Mouse (Mus musculus): ENCODE measurements around the gene Grap. TPM values are rescaled to one million over a fixed set of nuclear protein-coding genes. Genes with fewer than 3 reads are reported as not detected.

Gene Grap
- polyA plus RNA-seq (2015; fragmentation: Nextera tagmentation; extraction: Ambion mirVana): 14.5 and 15.3 TPM in 2 replicates

DNA sequence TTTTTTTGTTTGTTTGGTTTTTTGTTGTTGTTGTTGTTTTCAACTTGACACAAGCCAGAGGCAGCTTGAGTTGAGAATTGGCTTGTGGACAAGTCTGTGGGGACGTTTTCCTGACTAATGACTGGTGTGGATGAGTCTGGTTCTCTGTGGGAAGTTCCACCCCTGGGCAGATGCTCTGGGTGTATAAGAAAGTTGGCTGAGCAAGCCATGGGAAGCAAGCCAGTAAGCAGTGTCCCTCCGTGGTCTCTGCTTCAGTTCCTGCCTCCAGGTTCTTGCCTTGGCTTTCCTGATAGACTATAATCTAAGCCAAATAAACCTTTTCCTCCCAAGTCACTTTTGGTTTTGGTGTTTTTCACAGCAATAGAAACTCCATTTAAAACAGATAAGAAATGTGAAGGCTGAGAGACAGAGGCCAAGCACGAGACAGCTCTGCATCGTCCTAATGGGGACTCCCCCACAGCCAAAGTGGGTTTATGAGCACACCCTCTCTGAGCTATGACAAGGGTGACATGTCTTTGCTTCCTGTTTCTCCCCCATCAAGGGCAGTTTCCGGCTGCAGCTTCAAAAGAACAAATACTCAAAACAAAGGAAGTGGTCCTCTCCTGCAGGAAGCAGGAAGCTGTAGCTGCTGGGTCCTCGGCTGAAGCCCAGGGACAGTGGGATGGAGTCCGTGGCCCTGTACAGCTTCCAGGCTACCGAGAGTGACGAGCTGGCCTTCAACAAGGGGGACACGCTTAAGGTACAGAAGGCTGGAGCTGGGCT, at the start of gene Grap:
Gene Grap (plus strand): TSS at position 580 of the 762 bp plus-strand sequence.
- no peaks in the 10 kb centered on the region for H3K27me3 ChIP-seq
- no peak within 1 kb of the TSS for H3K9ac ChIP-seq
- ATAC-seq (ENCODE audit: insufficient number of reproducible peaks, low FRiP score, low TSS enrichment, low read depth): no peak
- H3K36me3 ChIP-seq: no peaks in the 10 kb centered on the region
- 0 out of 2 replicates have a peak, but pooled peaks cover 3% of the 10 kb centered on the region for H3K4me1 ChIP-seq
- H3K4me2 ChIP-seq: no peak within 1 kb of the TSS
- WGBS: 59% methylated on average over 10 of the region's 10 CpGs
- no peaks in the 10 kb centered on the region for H3K9me3 ChIP-seq
- H3K4me3 ChIP-seq: peak within 1 kb of the TSS; percentile 0; the same call in 1 of the 2 replicates
- no peak within 1 kb of the TSS for H3K27ac ChIP-seq

DNA sequence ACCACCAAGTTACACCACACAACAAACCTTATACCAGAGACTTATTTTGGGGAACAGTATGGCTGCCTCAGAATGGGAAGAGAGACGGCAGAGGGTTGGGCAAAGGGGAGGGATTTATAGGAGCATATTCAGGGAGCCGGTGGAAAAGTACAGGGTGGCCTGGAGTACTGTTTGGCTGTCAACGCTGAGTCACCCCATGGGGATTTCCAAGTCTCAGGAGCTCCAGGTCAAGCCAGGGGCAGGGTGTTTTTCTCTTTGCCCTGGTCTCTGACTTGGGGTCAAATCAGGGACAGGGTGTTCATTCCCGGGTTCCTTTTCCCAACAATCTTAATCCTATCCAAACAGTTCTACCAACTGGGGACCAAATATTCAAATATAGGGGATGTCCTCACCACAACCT, 45.0 kb upstream of the Grap start:
- no peak overlapping the region for H3K27ac ChIP-seq
- H3K4me2 ChIP-seq: no peak overlapping the region
- H3K27me3 ChIP-seq: no peaks in the 10 kb centered on the region
- H3K9ac ChIP-seq: no peak overlapping the region
- ATAC-seq (ENCODE audit: insufficient number of reproducible peaks, low FRiP score, low TSS enrichment, low read depth): no peak
- H3K36me3 ChIP-seq: no peaks in the 10 kb centered on the region
- WGBS: 79% methylated on average over 4 of the region's 4 CpGs
- H3K9me3 ChIP-seq: no peaks in the 10 kb centered on the region
- no peak overlapping the region for H3K4me3 ChIP-seq
- no peaks in the 10 kb centered on the region for H3K4me1 ChIP-seq

DNA sequence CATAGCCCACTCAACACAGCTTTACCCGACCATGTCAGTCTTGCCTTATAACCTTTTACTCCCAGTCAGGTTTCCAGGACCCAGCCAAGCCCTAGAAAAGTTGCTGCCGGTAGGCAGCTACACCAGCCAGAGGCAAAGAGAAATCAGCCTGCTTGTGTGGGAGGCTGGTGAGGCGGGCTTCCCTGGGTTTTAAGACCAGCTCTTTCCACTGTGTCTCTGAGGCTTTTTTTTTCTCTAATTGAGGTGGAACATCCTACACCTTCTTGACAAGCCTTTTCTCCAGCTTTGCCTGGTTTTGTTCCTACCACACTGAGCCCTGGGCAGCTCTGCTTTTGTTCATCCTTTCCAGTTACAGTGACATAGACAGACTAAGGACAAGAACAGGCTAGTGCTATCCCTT, 41.9 kb upstream of the Grap start:
- Histone ChIP-seq H3K4me3 (no peak overlapping the region), H3K4me2 (no peak overlapping the region), H3K9me3 (no peaks in the 10 kb centered on the region), H3K9ac (no peak overlapping the region), H3K36me3 (no peaks in the 10 kb centered on the region), H3K27me3 (no peaks in the 10 kb centered on the region), H3K27ac (no peak overlapping the region), H3K4me1 (peaks cover 7% of the 10 kb centered on the region)
- no peak for ATAC-seq (ENCODE audit: insufficient number of reproducible peaks, low FRiP score, low TSS enrichment, low read depth)
- WGBS: 87% methylated on average over 3 of the region's 3 CpGs

DNA sequence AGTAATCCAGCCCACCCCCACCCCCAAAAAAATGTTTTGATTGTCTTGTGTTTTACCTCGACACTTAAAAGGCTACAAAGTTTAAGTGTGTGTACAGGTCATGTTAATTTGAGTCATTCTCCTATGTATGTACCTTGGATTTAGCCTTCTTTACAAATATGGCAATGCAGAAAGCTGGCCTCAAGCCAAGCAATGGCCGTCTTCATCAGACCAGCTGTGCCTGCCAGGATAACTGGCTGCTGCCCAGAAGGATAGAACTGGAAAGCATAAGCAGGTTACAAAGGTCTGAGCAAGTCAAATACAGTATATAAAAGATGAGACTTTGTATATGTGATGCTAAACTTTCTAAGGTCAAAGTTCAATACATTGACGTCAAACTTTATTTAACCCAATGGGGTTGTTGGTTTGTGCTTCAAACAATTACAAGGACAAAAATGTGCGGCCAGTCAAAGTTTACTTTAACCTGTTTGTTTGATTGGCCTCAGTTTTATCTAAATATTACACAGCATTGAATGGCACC, 40.9 kb upstream of the Grap start:
- Histone ChIP-seq H3K4me1 (peaks cover 16% of the 10 kb centered on the region), H3K27ac (no peak overlapping the region), H3K9ac (no peak overlapping the region), H3K36me3 (no peaks in the 10 kb centered on the region), H3K4me3 (no peak overlapping the region), H3K27me3 (no peaks in the 10 kb centered on the region), H3K9me3 (no peaks in the 10 kb centered on the region), H3K4me2 (no peak overlapping the region)
- WGBS: 78% methylated on average over 4 of the region's 4 CpGs
- ATAC-seq (ENCODE audit: insufficient number of reproducible peaks, low FRiP score, low TSS enrichment, low read depth): no peak

DNA sequence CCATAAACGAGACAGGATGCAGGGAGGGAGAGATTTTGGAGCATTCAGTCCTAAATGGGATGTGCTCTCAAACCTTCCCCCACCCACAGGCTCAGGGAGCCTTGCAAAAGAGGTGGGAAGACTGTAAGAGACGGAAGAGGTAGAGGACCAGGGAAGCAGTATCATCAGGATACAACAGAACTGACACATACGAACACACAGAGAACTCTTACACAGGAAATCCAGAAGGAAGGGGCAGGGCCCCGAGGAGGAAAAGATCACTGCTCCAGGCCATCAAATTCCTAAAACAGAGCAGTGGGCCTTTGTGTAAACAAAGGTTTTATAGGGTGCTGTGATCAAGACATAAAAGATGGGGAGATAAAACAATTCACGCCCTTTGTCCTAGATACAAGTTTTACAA, 38.7 kb upstream of the Grap start:
- no peak overlapping the region for H3K4me3 ChIP-seq
- WGBS: 54% methylated on average over 5 of the region's 5 CpGs
- no peaks in the 10 kb centered on the region for H3K27me3 ChIP-seq
- H3K9ac ChIP-seq: no peak overlapping the region
- no peaks in the 10 kb centered on the region for H3K9me3 ChIP-seq
- no peak overlapping the region for H3K27ac ChIP-seq
- H3K4me2 ChIP-seq: no peak overlapping the region
- no peaks in the 10 kb centered on the region for H3K36me3 ChIP-seq
- no peak for ATAC-seq (ENCODE audit: insufficient number of reproducible peaks, low FRiP score, low TSS enrichment, low read depth)
- peaks cover 25% of the 10 kb centered on the region for H3K4me1 ChIP-seq

DNA sequence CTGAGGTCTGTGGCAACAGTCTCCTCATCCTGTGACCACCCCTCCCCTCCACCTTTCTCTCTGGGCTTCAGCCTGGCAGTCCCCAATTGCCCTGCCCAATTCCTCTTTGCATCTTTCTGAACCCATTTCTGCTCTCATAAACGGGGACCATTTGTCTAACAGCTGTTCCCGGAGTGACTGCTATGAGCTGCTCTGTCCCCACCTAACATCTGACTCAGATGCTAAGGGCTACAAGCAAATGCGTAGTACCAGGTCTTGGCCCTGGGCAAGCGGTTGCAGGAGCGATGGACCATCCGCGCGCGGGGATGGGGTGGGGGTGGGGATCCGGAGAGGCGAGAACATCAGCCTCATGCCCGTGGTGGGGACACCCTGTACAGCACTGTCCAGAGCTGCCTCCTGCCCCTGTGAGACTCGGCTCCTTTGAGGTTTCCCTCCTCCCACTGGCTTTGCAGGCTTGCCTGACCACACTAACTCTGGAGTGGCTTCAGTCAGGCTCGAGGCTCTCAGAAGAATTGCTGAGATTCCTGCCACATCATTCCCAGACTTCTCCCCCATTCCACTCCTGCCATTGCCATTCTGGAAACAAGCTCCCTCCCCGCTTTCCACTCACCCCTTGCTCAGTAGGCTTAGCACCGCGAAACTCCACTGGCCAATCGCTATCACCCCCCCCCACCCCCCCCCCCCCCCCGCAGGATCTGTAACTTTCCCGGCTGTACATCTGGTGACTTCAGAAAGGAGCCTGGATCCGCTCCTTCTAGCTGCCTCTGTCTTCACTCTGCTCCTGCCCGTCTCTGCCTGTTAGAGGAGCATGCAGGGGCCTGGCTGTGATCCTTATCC, 37.2 kb upstream of the Grap start:
- Histone ChIP-seq H3K27ac (peak overlapping the region; percentile 75), H3K4me2 (peak overlapping the region; percentile 46), H3K27me3 (no peaks in the 10 kb centered on the region), H3K9me3 (no peaks in the 10 kb centered on the region), H3K4me3 (peak overlapping the region; percentile 20), H3K9ac (0 out of 2 replicates have a peak overlapping the region, but pooled peaks have one; percentile 7), H3K4me1 (peaks cover 35% of the 10 kb centered on the region), H3K36me3 (no peaks in the 10 kb centered on the region)
- WGBS: 6% methylated on average over 19 of the region's 22 CpGs
- no peak for ATAC-seq (ENCODE audit: insufficient number of reproducible peaks, low FRiP score, low TSS enrichment, low read depth)

DNA sequence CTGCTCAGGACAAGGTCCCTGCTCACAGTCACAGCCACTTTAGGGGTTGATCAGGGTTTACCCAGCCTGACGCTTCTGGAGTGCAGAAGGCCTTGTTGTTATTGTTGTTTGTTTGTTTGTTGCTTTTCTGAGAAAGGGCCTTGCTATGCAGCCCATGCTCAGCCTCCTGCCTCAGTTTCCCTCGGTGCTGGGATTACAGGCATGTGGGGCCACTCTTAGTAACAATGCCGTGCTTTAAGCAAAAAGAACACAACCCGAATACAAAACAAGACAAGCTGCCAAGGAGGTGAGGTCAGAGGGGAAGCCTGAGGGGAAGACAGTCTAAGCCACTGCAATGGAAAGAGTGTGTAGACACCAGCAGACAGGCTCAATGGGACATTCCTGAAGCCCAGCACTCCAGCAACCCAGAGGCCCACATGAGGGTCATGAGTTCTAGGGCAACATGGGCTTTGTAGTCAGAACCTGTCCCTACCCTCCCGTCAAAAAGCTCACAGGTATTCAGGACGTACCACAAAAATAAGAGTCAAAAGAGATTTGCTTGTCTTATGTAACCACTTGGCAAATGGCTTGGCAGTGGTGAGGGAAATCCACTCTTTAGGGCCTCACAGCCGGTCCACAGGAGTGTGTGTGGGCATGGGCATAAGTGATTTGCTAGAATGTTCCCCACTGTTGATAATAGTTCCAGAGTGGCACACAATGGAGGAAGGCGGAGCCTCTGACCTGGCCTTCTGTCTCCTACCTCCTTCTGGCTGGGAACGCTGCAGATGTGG, 36.4 kb upstream of the Grap start:
- no peaks in the 10 kb centered on the region for H3K36me3 ChIP-seq
- no peaks in the 10 kb centered on the region for H3K9me3 ChIP-seq
- ATAC-seq (ENCODE audit: insufficient number of reproducible peaks, low FRiP score, low TSS enrichment, low read depth): no peak
- H3K4me2 ChIP-seq: no peak overlapping the region
- peak overlapping the region; percentile 75 for H3K27ac ChIP-seq
- H3K4me3 ChIP-seq: no peak overlapping the region
- 65% methylated on average over 9 of the region's 9 CpGs for WGBS
- no peak overlapping the region for H3K9ac ChIP-seq
- H3K4me1 ChIP-seq: peaks cover 35% of the 10 kb centered on the region
- H3K27me3 ChIP-seq: no peaks in the 10 kb centered on the region

DNA sequence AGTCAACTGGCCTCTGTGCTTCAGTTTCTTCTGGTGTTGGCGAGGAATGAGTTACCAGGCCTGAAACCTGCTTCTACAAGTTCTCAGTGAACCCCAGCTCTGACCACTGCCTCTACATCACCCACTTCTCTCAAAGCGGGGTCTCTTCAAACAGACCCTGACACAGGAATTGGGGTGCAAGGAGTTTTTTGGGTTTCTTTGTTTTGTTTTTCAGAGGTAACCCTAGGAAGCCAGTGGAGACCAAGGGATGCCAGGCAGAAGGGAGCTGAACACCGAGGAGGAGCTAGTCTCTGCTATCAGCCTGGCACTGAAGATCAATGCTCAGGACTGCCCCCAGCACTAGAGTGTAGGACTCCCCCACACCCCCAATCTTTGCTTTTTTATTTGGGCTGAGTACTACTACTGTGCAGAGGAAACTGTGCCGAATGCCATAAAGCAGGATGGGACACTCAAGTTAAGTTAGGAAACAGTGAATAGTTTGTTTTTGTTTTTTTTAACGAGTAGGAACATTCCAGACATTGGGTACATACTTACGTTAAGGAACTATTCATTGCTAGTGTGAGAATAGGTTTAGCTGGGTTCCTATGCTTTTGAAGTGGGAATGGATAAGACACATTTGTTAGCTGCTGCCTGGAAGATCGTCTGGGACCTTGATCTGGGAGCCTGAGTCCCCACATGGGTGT, 35.6 kb upstream of the Grap start:
- H3K27ac ChIP-seq: no peak overlapping the region
- no peak for ATAC-seq (ENCODE audit: insufficient number of reproducible peaks, low FRiP score, low TSS enrichment, low read depth)
- H3K36me3 ChIP-seq: no peaks in the 10 kb centered on the region
- WGBS: 70% methylated on average over 7 of the region's 7 CpGs
- H3K4me2 ChIP-seq: no peak overlapping the region
- no peaks in the 10 kb centered on the region for H3K27me3 ChIP-seq
- no peak overlapping the region for H3K9ac ChIP-seq
- no peaks in the 10 kb centered on the region for H3K9me3 ChIP-seq
- H3K4me3 ChIP-seq: no peak overlapping the region
- H3K4me1 ChIP-seq: peaks cover 35% of the 10 kb centered on the region

DNA sequence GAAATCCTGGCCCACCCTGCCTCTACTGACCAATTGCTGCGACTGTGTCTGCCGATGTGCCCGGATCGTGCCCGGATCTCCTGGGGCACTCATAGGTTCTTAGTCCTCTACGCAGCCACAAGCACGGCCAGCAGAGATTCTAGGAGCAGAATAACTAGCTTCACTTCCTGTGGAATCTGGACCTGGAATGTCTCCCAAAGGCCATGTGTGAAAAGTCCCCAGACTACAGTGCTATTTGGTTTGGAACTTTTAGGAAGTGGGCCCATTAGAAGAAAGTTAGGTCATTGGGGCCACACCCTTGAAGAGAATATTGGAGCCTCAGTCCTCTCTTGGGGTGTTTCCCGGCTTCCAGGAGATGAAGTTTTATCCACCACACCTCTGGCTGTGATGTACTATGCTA, 34.9 kb upstream of the Grap start:
- peaks cover 35% of the 10 kb centered on the region for H3K4me1 ChIP-seq
- H3K9me3 ChIP-seq: no peaks in the 10 kb centered on the region
- H3K36me3 ChIP-seq: no peaks in the 10 kb centered on the region
- H3K4me2 ChIP-seq: no peak overlapping the region
- no peak overlapping the region for H3K27ac ChIP-seq
- H3K9ac ChIP-seq: no peak overlapping the region
- no peak overlapping the region for H3K4me3 ChIP-seq
- WGBS: 78% methylated on average over 8 of the region's 8 CpGs
- ATAC-seq (ENCODE audit: insufficient number of reproducible peaks, low FRiP score, low TSS enrichment, low read depth): no peak
- no peaks in the 10 kb centered on the region for H3K27me3 ChIP-seq

DNA sequence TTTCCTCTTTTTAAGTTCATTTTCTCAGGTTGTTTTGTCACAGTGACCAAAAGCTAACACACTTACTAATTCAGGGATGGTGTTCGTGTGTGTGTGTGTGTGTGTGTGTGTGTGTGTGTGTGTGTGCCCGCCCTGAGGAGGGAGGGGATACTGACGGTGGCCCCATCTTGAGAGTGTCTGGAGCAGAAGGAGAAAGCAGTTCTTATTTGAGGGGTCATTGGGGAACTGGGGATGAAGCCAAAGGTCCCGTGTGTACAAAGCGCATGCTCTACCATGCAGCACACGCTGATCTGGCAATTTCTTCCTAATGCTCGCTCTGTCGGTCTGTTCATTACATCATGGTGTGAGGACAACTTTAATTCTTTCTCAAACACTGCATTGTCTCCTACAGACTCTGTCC, 34.5 kb upstream of the Grap start:
- H3K4me2 ChIP-seq: no peak overlapping the region
- no peak overlapping the region for H3K27ac ChIP-seq
- H3K4me1 ChIP-seq: peaks cover 35% of the 10 kb centered on the region
- no peak for ATAC-seq (ENCODE audit: insufficient number of reproducible peaks, low FRiP score, low TSS enrichment, low read depth)
- WGBS: 82% methylated on average over 7 of the region's 8 CpGs
- no peaks in the 10 kb centered on the region for H3K27me3 ChIP-seq
- H3K9ac ChIP-seq: no peak overlapping the region
- H3K4me3 ChIP-seq: no peak overlapping the region
- no peaks in the 10 kb centered on the region for H3K36me3 ChIP-seq
- H3K9me3 ChIP-seq: no peaks in the 10 kb centered on the region

DNA sequence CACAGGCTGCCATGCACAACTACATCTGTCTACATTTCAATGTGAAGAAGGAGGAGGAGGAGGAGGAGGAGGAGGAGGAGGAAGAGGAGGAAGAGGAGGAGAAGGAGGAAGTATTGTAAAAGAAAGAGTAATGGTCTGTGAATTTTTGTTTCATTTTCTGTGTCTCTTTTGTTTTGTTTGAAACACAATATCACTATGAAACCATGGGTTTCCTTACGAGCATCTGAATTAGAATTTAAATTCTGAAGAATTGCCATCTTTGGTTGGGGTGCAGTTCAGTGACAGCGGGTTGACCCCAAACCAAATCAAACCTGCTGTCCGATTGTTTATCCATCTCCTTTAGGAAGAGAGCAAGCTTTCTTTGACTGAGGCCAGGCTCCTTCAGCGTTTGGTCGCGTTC, 33.7 kb upstream of the Grap start:
- Histone ChIP-seq H3K4me3 (peak overlapping the region; percentile 40), H3K4me2 (peak overlapping the region; percentile 64), H3K36me3 (no peaks in the 10 kb centered on the region), H3K4me1 (peaks cover 35% of the 10 kb centered on the region), H3K9me3 (no peaks in the 10 kb centered on the region), H3K27ac (0 out of 2 replicates have a peak overlapping the region, but pooled peaks have one; percentile 79), H3K27me3 (no peaks in the 10 kb centered on the region), H3K9ac (0 out of 2 replicates have a peak overlapping the region, but pooled peaks have one; percentile 10)
- WGBS: 17% methylated on average over 6 of the region's 6 CpGs
- no peak for ATAC-seq (ENCODE audit: insufficient number of reproducible peaks, low FRiP score, low TSS enrichment, low read depth)

Measured in limb, embryonic 15.5 days (tissue).